Mouse (Mus musculus): Measurements from ENCODE around the gene Gm13694. TPM values are rescaled to one million over a fixed set of nuclear protein-coding genes. Genes with fewer than 3 reads are reported as not detected.
"Not testable (repeated sequence)": the region's sequence is repeated elsewhere in the genome, so short reads cannot be mapped to it uniquely, and the experiment has no call there.

Gm13694 gene
- polyA plus RNA-seq, 1 experiment from 2014 or later = not detected

DNA sequence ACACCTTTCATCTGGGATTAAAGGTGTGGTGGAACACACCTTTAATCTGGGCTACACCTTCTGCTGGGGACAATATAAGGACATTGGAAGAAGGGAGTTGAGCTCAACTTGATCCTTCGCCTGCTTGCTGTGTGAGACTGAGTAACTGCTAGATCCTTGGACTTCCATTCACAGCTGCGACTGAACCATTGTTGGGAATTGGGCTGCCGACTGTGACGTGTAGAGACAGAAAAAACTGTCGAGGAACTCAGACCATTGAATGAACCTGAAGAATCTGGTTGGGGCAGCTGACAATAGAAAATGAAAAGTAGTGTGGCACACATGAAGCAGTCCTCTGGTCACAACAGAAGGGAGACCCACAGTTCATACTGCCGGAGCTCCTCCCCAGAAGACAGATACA, 5.7 kb downstream of the Gm13694 start, which contains the start of gene Gm13697:
Gm13697 (plus strand) TSS at position 301 of the 400 bp plus-strand sequence.
- not testable (repeated sequence) for H3K27ac ChIP-seq (ENCODE audit: low read length); H3K9me3 ChIP-seq (ENCODE audit: control insufficient read depth, low read length); H3K27me3 ChIP-seq (replicated peaks; ENCODE audit: control insufficient read depth, insufficient read depth, low read length); H3K36me3 ChIP-seq (ENCODE audit: control insufficient read depth, insufficient read depth, low read length); H3K9ac ChIP-seq (ENCODE audit: low read depth, low read length); H3K4me2 ChIP-seq (ENCODE audit: low read depth, low read length); ATAC-seq; H3K4me1 ChIP-seq (ENCODE audit: control insufficient read depth, insufficient read depth, low read length); H3K4me3 ChIP-seq (ENCODE audit: low read length)
- WGBS = no CpG with 5 or more reads among the region's 6 CpGs

DNA sequence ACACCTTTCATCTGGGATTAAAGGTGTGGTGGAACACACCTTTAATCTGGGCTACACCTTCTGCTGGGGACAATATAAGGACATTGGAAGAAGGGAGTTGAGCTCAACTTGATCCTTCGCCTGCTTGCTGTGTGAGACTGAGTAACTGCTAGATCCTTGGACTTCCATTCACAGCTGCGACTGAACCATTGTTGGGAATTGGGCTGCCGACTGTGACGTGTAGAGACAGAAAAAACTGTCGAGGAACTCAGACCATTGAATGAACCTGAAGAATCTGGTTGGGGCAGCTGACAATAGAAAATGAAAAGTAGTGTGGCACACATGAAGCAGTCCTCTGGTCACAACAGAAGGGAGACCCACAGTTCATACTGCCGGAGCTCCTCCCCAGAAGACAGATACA, 11.5 kb downstream of the Gm13694 start, which contains the start of gene Gm13691:
Gm13691 (plus strand) TSS at position 301 of the 400 bp plus-strand sequence.
- WGBS = no CpG with 5 or more reads among the region's 6 CpGs
- H3K27me3 ChIP-seq (replicated peaks; ENCODE audit: control insufficient read depth, insufficient read depth, low read length); ATAC-seq; H3K4me2 ChIP-seq (ENCODE audit: low read depth, low read length); H3K9ac ChIP-seq (ENCODE audit: low read depth, low read length); H3K36me3 ChIP-seq (ENCODE audit: control insufficient read depth, insufficient read depth, low read length); H3K4me3 ChIP-seq (ENCODE audit: low read length); H3K27ac ChIP-seq (ENCODE audit: low read length); H3K4me1 ChIP-seq (ENCODE audit: control insufficient read depth, insufficient read depth, low read length); H3K9me3 ChIP-seq (ENCODE audit: control insufficient read depth, low read length): not testable (repeated sequence)

DNA sequence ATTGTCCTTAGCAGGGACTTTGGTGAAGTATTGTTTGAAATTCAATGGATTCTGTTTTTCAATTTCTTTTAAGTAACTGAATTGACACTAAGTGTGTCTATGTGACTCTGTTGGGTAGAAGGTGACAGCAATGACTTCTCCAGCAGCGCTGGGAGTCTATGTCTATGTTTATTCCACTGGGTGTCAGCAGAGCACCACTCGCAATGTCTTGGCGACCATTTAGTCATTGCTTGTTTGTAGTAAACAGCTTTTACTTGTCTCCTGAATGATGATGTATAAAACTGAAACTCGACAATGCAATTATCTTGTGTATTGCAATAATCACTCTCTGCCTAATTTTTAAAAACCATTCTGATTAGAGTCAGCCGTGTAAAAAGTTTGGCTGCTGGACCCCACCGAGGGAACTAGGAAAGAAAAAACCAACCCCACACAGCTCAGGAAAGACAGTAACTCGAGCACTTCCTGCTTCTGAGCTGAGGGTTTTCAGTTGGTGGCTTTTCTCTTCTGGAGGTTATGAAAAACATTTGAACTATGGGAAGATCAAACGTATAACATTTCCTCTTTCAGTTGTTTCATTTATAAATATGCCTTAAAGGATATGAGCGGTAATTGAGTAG, 15.0 kb downstream of the Gm13694 start:
- H3K4me1 ChIP-seq (ENCODE audit: control insufficient read depth, insufficient read depth, low read length); H3K27ac ChIP-seq (ENCODE audit: low read length); H3K9me3 ChIP-seq (ENCODE audit: control insufficient read depth, low read length); H3K27me3 ChIP-seq (replicated peaks; ENCODE audit: control insufficient read depth, insufficient read depth, low read length); H3K36me3 ChIP-seq (ENCODE audit: control insufficient read depth, insufficient read depth, low read length); H3K9ac ChIP-seq (ENCODE audit: low read depth, low read length); H3K4me3 ChIP-seq (ENCODE audit: low read length); ATAC-seq: not testable (repeated sequence)
- 43% methylated on average over 7 of the region's 9 CpGs for WGBS
- H3K4me2 ChIP-seq (ENCODE audit: low read depth, low read length) = peak overlapping the region; percentile 30; the same call in 1 of the 2 replicates

DNA sequence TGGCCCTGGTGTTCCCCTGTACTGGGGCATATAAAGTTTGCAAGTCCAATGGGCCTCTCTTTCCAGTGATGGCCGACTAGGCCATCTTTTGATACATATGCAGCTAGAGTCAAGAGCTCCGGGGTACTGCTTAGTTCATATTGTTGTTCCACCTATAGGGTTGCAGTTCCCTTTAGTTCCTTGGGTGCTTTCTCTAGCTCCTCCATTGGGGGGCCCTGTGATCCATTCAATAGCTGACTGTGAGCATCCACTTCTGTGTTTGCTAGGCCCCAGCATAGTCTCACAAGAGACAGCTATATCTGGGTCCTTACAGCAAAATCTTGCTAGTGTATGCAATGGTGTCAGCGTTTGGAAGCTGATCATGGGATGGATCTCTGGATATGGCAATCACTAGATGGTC, 15.8 kb downstream of the Gm13694 start:
- ATAC-seq; H3K9me3 ChIP-seq (ENCODE audit: control insufficient read depth, low read length); H3K36me3 ChIP-seq (ENCODE audit: control insufficient read depth, insufficient read depth, low read length); H3K4me3 ChIP-seq (ENCODE audit: low read length); H3K9ac ChIP-seq (ENCODE audit: low read depth, low read length); H3K4me1 ChIP-seq (ENCODE audit: control insufficient read depth, insufficient read depth, low read length); H3K4me2 ChIP-seq (ENCODE audit: low read depth, low read length); H3K27ac ChIP-seq (ENCODE audit: low read length); H3K27me3 ChIP-seq (replicated peaks; ENCODE audit: control insufficient read depth, insufficient read depth, low read length): not testable (repeated sequence)
- WGBS = no CpG with 5 or more reads among the region's 3 CpGs

DNA sequence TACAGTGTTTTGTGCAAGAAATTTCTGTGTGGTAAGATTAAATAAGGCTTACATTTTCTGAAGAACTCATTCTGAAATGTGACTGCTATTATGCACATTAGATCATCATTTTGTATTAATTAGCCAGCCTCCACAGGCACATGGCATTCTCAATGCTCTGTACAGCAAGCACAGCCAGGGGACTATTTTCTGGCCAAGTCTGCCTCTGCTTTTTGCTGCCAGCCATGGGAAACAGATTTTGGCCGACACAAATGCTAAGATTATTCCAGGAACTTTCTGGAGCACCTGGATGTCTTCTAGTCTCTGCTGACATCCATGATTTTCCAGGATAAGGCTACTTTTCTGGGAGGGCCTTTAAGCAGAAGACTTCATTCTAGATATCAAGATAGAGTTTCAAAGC, 30.2 kb downstream of the Gm13694 start:
- no peaks in the 10 kb centered on the region for H3K36me3 ChIP-seq (ENCODE audit: control insufficient read depth, insufficient read depth, low read length)
- H3K9ac ChIP-seq (ENCODE audit: low read depth, low read length) = no peak overlapping the region
- no peaks in the 10 kb centered on the region for H3K9me3 ChIP-seq (ENCODE audit: control insufficient read depth, low read length)
- no peak overlapping the region for H3K4me2 ChIP-seq (ENCODE audit: low read depth, low read length)
- WGBS = 54% methylated on average over 1 of the region's 1 CpGs
- ATAC-seq = no peak
- 0 out of 2 replicates have a peak, but pooled peaks cover 2% of the 10 kb centered on the region for H3K4me1 ChIP-seq (ENCODE audit: control insufficient read depth, insufficient read depth, low read length)
- no peak overlapping the region for H3K4me3 ChIP-seq (ENCODE audit: low read length)
- no peak overlapping the region for H3K27ac ChIP-seq (ENCODE audit: low read length)
- H3K27me3 ChIP-seq (replicated peaks; ENCODE audit: control insufficient read depth, insufficient read depth, low read length) = no peaks in the 10 kb centered on the region

DNA sequence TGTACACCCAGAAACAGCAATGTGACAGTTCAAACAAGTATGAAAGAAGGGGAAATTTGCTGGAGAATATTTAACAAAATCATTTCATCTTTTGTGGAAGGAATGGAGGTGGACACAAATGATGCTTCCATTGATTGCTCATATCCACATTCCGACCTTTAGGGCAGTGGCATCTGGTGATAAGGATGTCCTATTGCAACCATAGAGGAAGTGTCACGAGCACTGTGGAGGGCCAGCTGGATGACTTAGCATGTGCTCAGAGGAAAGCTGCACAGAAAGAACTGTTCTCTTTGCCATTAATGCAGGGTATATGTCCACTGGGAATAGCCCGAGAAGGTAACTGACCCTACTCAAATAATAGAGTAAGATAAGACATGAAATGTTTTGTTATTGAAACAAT, 31.1 kb downstream of the Gm13694 start:
- no peak overlapping the region for H3K4me2 ChIP-seq (ENCODE audit: low read depth, low read length)
- 0 out of 2 replicates have a peak, but pooled peaks cover 2% of the 10 kb centered on the region for H3K4me1 ChIP-seq (ENCODE audit: control insufficient read depth, insufficient read depth, low read length)
- no peak overlapping the region for H3K4me3 ChIP-seq (ENCODE audit: low read length)
- no peak for ATAC-seq
- WGBS = 67% methylated on average over 3 of the region's 3 CpGs
- H3K9ac ChIP-seq (ENCODE audit: low read depth, low read length) = no peak overlapping the region
- H3K9me3 ChIP-seq (ENCODE audit: control insufficient read depth, low read length) = no peaks in the 10 kb centered on the region
- no peaks in the 10 kb centered on the region for H3K27me3 ChIP-seq (replicated peaks; ENCODE audit: control insufficient read depth, insufficient read depth, low read length)
- H3K27ac ChIP-seq (ENCODE audit: low read length) = no peak overlapping the region
- no peaks in the 10 kb centered on the region for H3K36me3 ChIP-seq (ENCODE audit: control insufficient read depth, insufficient read depth, low read length)

DNA sequence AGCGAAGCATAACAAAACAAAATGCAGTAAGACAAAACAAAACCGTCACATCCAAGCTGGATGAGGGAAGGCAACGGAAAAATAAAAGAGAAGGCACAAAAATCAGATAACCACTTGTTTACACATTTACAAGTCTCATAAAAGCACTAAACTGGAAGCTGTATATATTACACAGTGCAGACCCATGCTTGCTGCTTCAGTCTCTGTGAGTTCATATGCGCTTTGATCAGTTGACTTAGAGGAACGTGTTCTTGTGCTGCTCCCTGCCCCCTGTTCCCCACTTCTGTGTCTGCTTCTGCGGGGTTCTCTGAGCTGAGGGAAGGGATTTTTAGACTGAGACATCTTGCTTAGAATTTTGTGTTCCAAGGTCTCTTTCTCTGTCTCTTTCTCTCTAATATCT, 35.8 kb downstream of the Gm13694 start:
- Histone ChIP-seq H3K27ac (ENCODE audit: low read length) (no peak overlapping the region), H3K4me1 (ENCODE audit: control insufficient read depth, insufficient read depth, low read length) (no peaks in the 10 kb centered on the region), H3K36me3 (ENCODE audit: control insufficient read depth, insufficient read depth, low read length) (no peaks in the 10 kb centered on the region), H3K4me3 (ENCODE audit: low read length) (no peak overlapping the region), H3K27me3 (replicated peaks; ENCODE audit: control insufficient read depth, insufficient read depth, low read length) (no peaks in the 10 kb centered on the region), H3K4me2 (ENCODE audit: low read depth, low read length) (no peak overlapping the region), H3K9ac (ENCODE audit: low read depth, low read length) (no peak overlapping the region), H3K9me3 (ENCODE audit: control insufficient read depth, low read length) (no peaks in the 10 kb centered on the region)
- 58% methylated on average over 6 of the region's 6 CpGs for WGBS
- no peak for ATAC-seq

DNA sequence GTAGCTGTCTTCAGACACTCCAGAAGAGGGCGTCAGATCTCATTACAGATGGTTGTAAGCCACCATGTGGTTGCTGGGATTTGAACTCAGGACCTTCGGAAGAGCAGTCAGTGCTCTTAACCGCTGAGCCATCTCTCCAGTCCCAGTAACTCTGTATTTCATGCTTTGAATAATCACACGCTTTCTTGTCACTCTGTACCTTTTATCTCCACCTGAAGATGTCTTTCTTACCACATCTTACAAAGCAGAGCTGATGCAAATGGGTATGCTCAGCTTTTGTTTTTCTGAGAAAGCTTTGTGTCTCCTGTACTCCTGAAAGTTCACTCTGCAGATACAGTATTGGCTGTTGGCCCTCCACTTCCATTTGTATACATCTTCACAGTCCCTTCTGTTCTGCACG, 37.6 kb downstream of the Gm13694 start:
- 72% methylated on average over 5 of the region's 5 CpGs for WGBS
- not testable (repeated sequence) for H3K4me3 ChIP-seq (ENCODE audit: low read length); H3K36me3 ChIP-seq (ENCODE audit: control insufficient read depth, insufficient read depth, low read length); H3K27me3 ChIP-seq (replicated peaks; ENCODE audit: control insufficient read depth, insufficient read depth, low read length); H3K4me2 ChIP-seq (ENCODE audit: low read depth, low read length); H3K9ac ChIP-seq (ENCODE audit: low read depth, low read length); H3K27ac ChIP-seq (ENCODE audit: low read length); H3K9me3 ChIP-seq (ENCODE audit: control insufficient read depth, low read length); ATAC-seq; H3K4me1 ChIP-seq (ENCODE audit: control insufficient read depth, insufficient read depth, low read length)

DNA sequence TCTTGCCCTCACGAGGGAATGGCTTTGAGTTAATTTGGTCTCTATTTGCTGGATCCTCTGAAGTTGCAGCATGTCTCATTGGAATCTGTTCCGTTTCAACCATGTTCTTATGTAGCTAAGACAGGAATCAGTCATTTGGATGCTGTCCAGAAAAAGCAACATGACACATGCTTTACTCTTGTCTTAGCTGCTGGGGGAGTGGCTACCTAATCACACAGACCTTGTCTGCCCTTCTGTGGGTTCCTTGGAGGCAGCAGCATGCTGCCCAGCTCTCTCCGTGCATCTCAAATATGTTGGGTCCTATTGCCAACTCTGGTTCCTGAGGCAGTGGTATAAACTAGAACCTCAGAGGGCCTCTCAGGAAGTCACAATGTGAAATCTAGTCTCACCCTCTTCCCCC, 39.6 kb downstream of the Gm13694 start:
- Histone ChIP-seq H3K4me3 (ENCODE audit: low read length) (no peak overlapping the region), H3K9me3 (ENCODE audit: control insufficient read depth, low read length) (no peaks in the 10 kb centered on the region), H3K27me3 (replicated peaks; ENCODE audit: control insufficient read depth, insufficient read depth, low read length) (no peaks in the 10 kb centered on the region), H3K4me1 (ENCODE audit: control insufficient read depth, insufficient read depth, low read length) (no peaks in the 10 kb centered on the region), H3K27ac (ENCODE audit: low read length) (no peak overlapping the region), H3K9ac (ENCODE audit: low read depth, low read length) (no peak overlapping the region), H3K4me2 (ENCODE audit: low read depth, low read length) (no peak overlapping the region), H3K36me3 (ENCODE audit: control insufficient read depth, insufficient read depth, low read length) (no peaks in the 10 kb centered on the region)
- WGBS = 56% methylated on average over 3 of the region's 3 CpGs
- no peak for ATAC-seq
